Mouse (Mus musculus) brain, embryonic 18.5 days (tissue): ENCODE measurements around the gene Hmgb4.
A peak's percentile ranks its signal among the peaks of the same experiment; 100 is the strongest.

Experiments
- DNase-seq: peaks from one replicate; pipeline ENCODE4 v3.0.0-alpha.2; 2012; ENCODE audit warnings: low read depth, low spot score

Gene Hmgb4

GRCm38 (mm10) chr4:128260907-128261560 is at the start of gene Hmgb4:
TSS of gene Hmgb4 (minus strand) at chr4:128260957.
- no peak for DNase-seq

- DNase-seq, result no peak
These were observed 45.3 kb upstream of the Hmgb4 start for GRCm38 (mm10) chr4:128306011-128306410.

- no peak for DNase-seq
These were observed 43.3 kb upstream of the Hmgb4 start for GRCm38 (mm10) chr4:128304049-128304448.

- peak; percentile 40 for DNase-seq
These were observed 27.3 kb upstream of the Hmgb4 start for GRCm38 (mm10) chr4:128288095-128288494.

- no peak for DNase-seq
These were observed 24.3 kb upstream of the Hmgb4 start for GRCm38 (mm10) chr4:128285009-128285408.

GRCm38 (mm10) chr4:128275586-128275985 is 14.8 kb upstream of the Hmgb4 start:
- DNase-seq, result no peak

- no peak for DNase-seq
These were observed 14.4 kb upstream of the Hmgb4 start for GRCm38 (mm10) chr4:128275116-128275515.

- no peak for DNase-seq
These were observed 12.4 kb upstream of the Hmgb4 start for GRCm38 (mm10) chr4:128273146-128273545.

GRCm38 (mm10) chr4:128272501-128272900 is 11.7 kb upstream of the Hmgb4 start:
- no peak for DNase-seq

- DNase-seq, result peak; percentile 24
These were observed 10.2 kb upstream of the Hmgb4 start for GRCm38 (mm10) chr4:128270931-128271330.

- no peak for DNase-seq
These were observed 9.4 kb upstream of the Hmgb4 start for GRCm38 (mm10) chr4:128270177-128270576.

- no peak for DNase-seq
These were observed 8.6 kb upstream of the Hmgb4 start for GRCm38 (mm10) chr4:128269261-128269875.

GRCm38 (mm10) chr4:128265341-128265740 is 4.6 kb upstream of the Hmgb4 start:
- DNase-seq, result no peak

GRCm38 (mm10) chr4:128264491-128264890 is 3.7 kb upstream of the Hmgb4 start:
- no peak for DNase-seq

- DNase-seq, result no peak
These were observed 1.5 kb downstream of the Hmgb4 start for GRCm38 (mm10) chr4:128259211-128259610.

- DNase-seq, result no peak
These were observed 12.1 kb downstream of the Hmgb4 start for GRCm38 (mm10) chr4:128248676-128249075.

GRCm38 (mm10) chr4:128245201-128245600 is 15.6 kb downstream of the Hmgb4 start:
- no peak for DNase-seq

- DNase-seq, result no peak
These were observed 18.9 kb downstream of the Hmgb4 start for GRCm38 (mm10) chr4:128241854-128242356.

- no peak for DNase-seq
These were observed 19.5 kb downstream of the Hmgb4 start for GRCm38 (mm10) chr4:128241075-128241853.

- DNase-seq, result no peak
These were observed 21.6 kb downstream of the Hmgb4 start for GRCm38 (mm10) chr4:128239113-128239512.

- DNase-seq, result no peak
These were observed 27.3 kb downstream of the Hmgb4 start for GRCm38 (mm10) chr4:128233458-128233857.
